Mouse (Mus musculus) C2C12 (cell line): ENCODE data around the gene Gm28038. TPM values are rescaled to one million over a fixed set of nuclear protein-coding genes. Genes with fewer than 3 reads are reported as not detected.

Experiments
- H3K27me3 ChIP-seq: one replicate; pipeline ENCODE4 v1.6.1; 2011; ENCODE audit not compliant: control insufficient read depth, insufficient read depth, insufficient read length
- H3K36me3 ChIP-seq: one replicate; pipeline ENCODE4 v1.6.1; 2011; ENCODE audit not compliant: control insufficient read depth, insufficient read depth
- H3K4me3 ChIP-seq: one replicate; pipeline ENCODE4 v1.5.1; 2011; ENCODE audit warnings: mild to moderate bottlenecking, control low read depth; ENCODE audit not compliant: poor library complexity, insufficient read depth, severe bottlenecking
- H3K79me2 ChIP-seq: one replicate; pipeline ENCODE4 v1.6.1; 2011; ENCODE audit not compliant: control insufficient read depth, insufficient read depth
- H3K79me3 ChIP-seq: one replicate; pipeline ENCODE4 v1.6.1; 2011; ENCODE audit warnings: low read depth, control low read depth
- H3ac ChIP-seq: one replicate; pipeline ENCODE3; 2011; ENCODE audit warnings: low read depth; ENCODE audit not compliant: control insufficient read depth, insufficient read length
- CEBPB ChIP-seq: IDR thresholded peaks from one replicate; pipeline ENCODE4 v1.6.1; 2011; ENCODE audit warnings: low read depth, mild to moderate bottlenecking, control low read depth, moderate library complexity
- CTCF ChIP-seq: IDR thresholded peaks from one replicate; pipeline ENCODE4 v1.5.1; 2011; ENCODE audit not compliant: control insufficient read depth, insufficient read depth, insufficient read length
- FOSL1 ChIP-seq: IDR thresholded peaks from one replicate; pipeline ENCODE4 v1.8.0; 2011; ENCODE audit warnings: mild to moderate bottlenecking, low read length; ENCODE audit not compliant: poor library complexity, insufficient read depth, severe bottlenecking
- MAX ChIP-seq: IDR thresholded peaks from one replicate; pipeline ENCODE4 v1.6.1; 2011; ENCODE audit warnings: mild to moderate bottlenecking, control low read depth
- MYOD1 ChIP-seq: IDR thresholded peaks from one replicate; pipeline ENCODE4 v1.6.1; 2011; ENCODE audit warnings: low read depth; ENCODE audit not compliant: control insufficient read depth, insufficient read length
- MYOG ChIP-seq: IDR thresholded peaks from one replicate; pipeline ENCODE4 v1.6.1; 2011; ENCODE audit not compliant: control insufficient read depth, insufficient read length; ENCODE audit errors: extremely low read depth
- USF1 ChIP-seq: IDR thresholded peaks from one replicate; pipeline ENCODE4 v1.6.1; 2011; ENCODE audit warnings: low read depth, mild to moderate bottlenecking, control low read depth, moderate library complexity
- polyA plus RNA-seq: library from polyadenylated mRNA; unstranded; fragments of >200 nt; fragmentation: generic; extraction: Trizol; gene quantifications from one replicate; pipeline ENCODE4 v1.2.1, GENCODE M21; 2012; ENCODE audit warnings: missing spikeins

The Gm28038 gene
- polyA plus RNA-seq, 1 experiment, result 0.16 TPM

- TF ChIP-seq CEBPB (no peak), MYOG (no peak), CTCF (no peak), USF1 (no peak)
- Histone ChIP-seq H3ac (no peak overlapping the region), H3K27me3 (no peaks in the 10 kb centered on the region), H3K4me3 (no peak overlapping the region), H3K79me2 (peaks cover 97% of the 10 kb centered on the region), H3K79me3 (peaks cover 39% of the 10 kb centered on the region), H3K36me3 (peaks cover 60% of the 10 kb centered on the region)
Measured at GRCm38 (mm10) chr2:30247036-30247435, 33.8 kb upstream of the Gm28038 start.

- Histone ChIP-seq H3K79me3 (peaks cover 41% of the 10 kb centered on the region), H3K27me3 (no peaks in the 10 kb centered on the region), H3K4me3 (no peak overlapping the region), H3ac (no peak overlapping the region), H3K36me3 (peaks cover 56% of the 10 kb centered on the region), H3K79me2 (peaks cover 97% of the 10 kb centered on the region)
- TF ChIP-seq MAX (no peak), CEBPB (no peak), CTCF (no peak), MYOD1 (no peak), MYOG (no peak), USF1 (no peak), FOSL1 (no peak)
Measured at GRCm38 (mm10) chr2:30247681-30248080, 33.2 kb upstream of the Gm28038 start.

GRCm38 (mm10) chr2:30249182-30249581, 31.7 kb upstream of the Gm28038 start:
- Histone ChIP-seq H3K79me2 (peaks cover 97% of the 10 kb centered on the region), H3K27me3 (no peaks in the 10 kb centered on the region), H3K4me3 (no peak overlapping the region), H3K36me3 (peaks cover 54% of the 10 kb centered on the region), H3ac (no peak overlapping the region), H3K79me3 (peaks cover 41% of the 10 kb centered on the region)
- TF ChIP-seq CTCF, result no peak
- no peak for TF ChIP-seq MAX
- no peak for TF ChIP-seq MYOD1
- no peak for TF ChIP-seq CEBPB
- no peak for TF ChIP-seq FOSL1
- TF ChIP-seq MYOG, result no peak
- no peak for TF ChIP-seq USF1

- no peak for TF ChIP-seq USF1
- no peak for TF ChIP-seq MAX
- no peak for TF ChIP-seq MYOD1
- no peak for TF ChIP-seq MYOG
- TF ChIP-seq CTCF, result no peak
- TF ChIP-seq CEBPB, result no peak
- TF ChIP-seq FOSL1, result no peak
- no peak overlapping the region for H3K4me3 ChIP-seq
- no peaks in the 10 kb centered on the region for H3K27me3 ChIP-seq
- peaks cover 39% of the 10 kb centered on the region for H3K79me3 ChIP-seq
- H3K79me2 ChIP-seq, result peaks cover 97% of the 10 kb centered on the region
- peaks cover 54% of the 10 kb centered on the region for H3K36me3 ChIP-seq
- H3ac ChIP-seq, result no peak overlapping the region
Measured at GRCm38 (mm10) chr2:30250166-30251128, 30.4 kb upstream of the Gm28038 start.

GRCm38 (mm10) chr2:30251417-30252104, 29.3 kb upstream of the Gm28038 start:
- Histone ChIP-seq H3K27me3 (no peaks in the 10 kb centered on the region), H3K79me3 (peaks cover 39% of the 10 kb centered on the region), H3K36me3 (peaks cover 55% of the 10 kb centered on the region), H3ac (no peak overlapping the region), H3K4me3 (no peak overlapping the region), H3K79me2 (peaks cover 96% of the 10 kb centered on the region)
- TF ChIP-seq CEBPB, result peak; percentile 4
- no peak for TF ChIP-seq FOSL1
